Mouse (Mus musculus) forebrain, embryonic 16.5 days (tissue): ENCODE results near the gene Pdlim3. TPM values are rescaled to one million over a fixed set of nuclear protein-coding genes. Genes with fewer than 3 reads are reported as not detected.

ENCODE experiments used
- polyA plus RNA-seq: library from polyadenylated mRNA; unstranded; fragments of >200 nt; fragmentation: Nextera tagmentation; extraction: Ambion mirVana; gene quantifications from 2 replicates; pipeline ENCODE4 v1.2.1, GENCODE M21; 2015

The Pdlim3 gene
- polyA plus RNA-seq, 1 experiment from 2014 or later, result 4.9 TPM

Other genes with a start within 250 kb of the Pdlim3 start
- 0.37 TPM in 1 of 2 replicates, not detected in the other for gene Ccdc110, start 49.2 kb downstream of the Pdlim3 start, polyA plus RNA-seq
- 5.0 and 5.2 TPM in 2 replicates for gene 1700029J07Rik, start 89.8 kb downstream of the Pdlim3 start, polyA plus RNA-seq
- 57.8 and 59.8 TPM in 2 replicates for gene Ufsp2, start 90.1 kb downstream of the Pdlim3 start, polyA plus RNA-seq
- gene Lrp2bp, start 113.8 kb downstream of the Pdlim3 start, polyA plus RNA-seq, result 0.24 and 0.72 TPM in 2 replicates
- gene Ankrd37, start 120.2 kb downstream of the Pdlim3 start, polyA plus RNA-seq, result 24.0 and 26.1 TPM in 2 replicates